Mouse (Mus musculus) neutrophil, adult 65 days (primary cell): Measurements from ENCODE around the gene 1700024P04Rik. TPM values are rescaled to one million over a fixed set of nuclear protein-coding genes. Genes with fewer than 3 reads are reported as not detected.

Source experiments
- total RNA-seq: library from RNA; stranded (reverse); gene quantifications from 2 replicates; pipeline ENCODE4 v1.2.4, GENCODE M21; 2023

1700024P04Rik gene
- total RNA-seq: not detected in 2 replicates

DNA sequence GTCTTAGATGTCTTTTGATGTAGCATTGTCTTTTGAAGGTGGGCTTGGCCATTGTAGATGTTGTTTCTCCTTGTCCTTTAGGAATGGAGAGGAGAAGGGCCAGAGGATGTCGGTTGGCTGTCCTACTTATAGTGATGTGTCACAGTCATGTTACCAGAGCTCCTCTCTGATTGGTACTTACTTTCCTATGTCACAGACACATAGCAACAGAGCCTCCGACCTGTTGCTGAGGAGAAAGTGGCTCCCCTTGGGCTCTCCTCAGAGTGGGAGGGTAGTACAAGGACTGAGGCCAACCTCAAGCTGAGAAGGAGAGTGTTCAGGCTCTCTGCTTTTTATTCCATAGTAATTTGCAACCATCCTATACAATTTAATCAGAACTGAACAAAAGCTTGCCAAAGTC lies at the start of gene 1700024P04Rik:
TSS of gene 1700024P04Rik (minus strand) at position 101 of the 400 bp plus-strand sequence.

Other genes with a start within 250 kb of the 1700024P04Rik start
- 130 and 164 TPM in 2 replicates for gene Fcho2, start 169.1 kb downstream of the 1700024P04Rik start, total RNA-seq
- gene Tnpo1, start 58.2 kb downstream of the 1700024P04Rik start, total RNA-seq: 60.7 and 77.0 TPM in 2 replicates
- gene Zfp366, start 200.3 kb upstream of the 1700024P04Rik start, total RNA-seq: 0.06 TPM in 1 of 2 replicates, not detected in the other